Mouse (Mus musculus): Measurements from ENCODE around the gene Hoxd4.

DNA sequence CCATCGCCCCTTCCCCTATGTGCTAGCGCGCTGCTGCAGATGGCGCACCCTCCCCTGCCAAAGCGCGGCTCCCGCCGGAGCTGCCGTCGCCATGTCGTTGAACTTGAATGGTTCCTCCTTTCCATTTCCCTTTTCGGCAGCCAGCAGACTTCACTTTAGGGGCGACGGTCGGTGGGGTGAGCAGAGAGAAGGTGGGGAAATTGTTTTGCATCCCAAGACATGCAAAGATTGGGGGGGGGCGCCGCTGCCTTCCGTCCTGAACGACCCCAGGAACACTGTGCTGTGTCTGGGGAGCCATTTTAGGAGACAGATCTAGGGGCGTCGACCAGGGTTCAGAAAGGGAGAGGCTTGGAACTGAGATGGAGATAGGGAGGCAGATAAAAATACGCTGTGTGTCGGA, 31.7 kb upstream of the Hoxd4 start:
- TF ChIP-seq MYOD1 (IDR thresholded peaks at IDR 0.05; ENCODE audit: control insufficient read depth, insufficient read length, low read depth) (no peak), CTCF (IDR thresholded peaks at IDR 0.05; ENCODE audit: control insufficient read depth, insufficient read depth, insufficient read length) (no peak), USF1 (IDR thresholded peaks at IDR 0.05; ENCODE audit: low read depth) (no peak), CEBPB (IDR thresholded peaks at IDR 0.05; ENCODE audit: low read depth) (no peak)

Measured in C2C12 (cell line).